Mouse (Mus musculus) leukemia stem cell, adult 10-12 weeks (primary cell): ENCODE measurements around the gene Hils1. TPM values are rescaled to one million over a fixed set of nuclear protein-coding genes. Genes with fewer than 3 reads are reported as not detected.

Experiments used
- polyA plus RNA-seq: library from polyadenylated mRNA; stranded (reverse); fragments of >175 nt; gene quantifications from 2 replicates; pipeline ENCODE4 v1.2.3, GENCODE M21; 2012; ENCODE audit warnings: low replicate concordance

Gene Hils1
- polyA plus RNA-seq = not detected in 2 replicates

DNA sequence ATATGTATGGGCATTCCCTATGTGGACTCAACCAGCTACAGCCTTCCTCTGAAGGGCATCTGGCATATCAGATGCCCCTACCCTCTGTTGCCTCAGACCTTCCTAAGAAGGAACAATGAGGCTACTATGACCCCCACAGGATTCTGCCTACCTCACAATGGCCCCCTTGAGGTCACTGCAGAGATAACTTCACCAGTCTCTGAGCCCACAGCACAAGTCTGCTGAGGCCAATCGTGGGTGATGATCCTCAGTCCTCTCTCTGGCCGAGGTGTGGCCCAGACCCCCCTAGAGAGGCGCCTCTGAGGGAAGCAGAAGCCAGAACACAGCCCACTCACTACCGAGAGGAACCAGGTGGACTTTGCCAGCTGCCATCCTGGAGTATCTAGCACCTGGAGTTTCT lies at the start of gene Hils1:
Gene Hils1, plus strand, starts transcription at position 175 of the 400 bp plus-strand sequence.

DNA sequence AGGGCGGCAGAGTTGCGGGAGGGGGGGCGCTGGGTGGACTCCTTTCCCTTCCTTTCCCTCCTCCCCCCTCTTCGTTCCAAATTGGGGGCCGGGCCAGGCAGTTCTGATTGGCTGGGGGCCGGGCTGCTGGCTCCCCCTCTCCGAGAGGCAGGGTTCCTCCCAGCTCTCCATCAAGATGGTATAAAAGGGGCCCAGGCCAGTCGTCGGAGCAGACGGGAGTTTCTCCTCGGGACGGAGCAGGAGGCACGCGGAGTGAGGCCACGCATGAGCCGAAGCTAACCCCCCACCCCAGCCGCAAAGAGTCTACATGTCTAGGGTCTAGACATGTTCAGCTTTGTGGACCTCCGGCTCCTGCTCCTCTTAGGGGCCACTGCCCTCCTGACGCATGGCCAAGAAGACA lies 31.3 kb upstream of the Hils1 start, which contains the start of gene Col1a1:
Gene Col1a1, plus strand, starts transcription at position 180 of the 400 bp plus-strand sequence.

DNA sequence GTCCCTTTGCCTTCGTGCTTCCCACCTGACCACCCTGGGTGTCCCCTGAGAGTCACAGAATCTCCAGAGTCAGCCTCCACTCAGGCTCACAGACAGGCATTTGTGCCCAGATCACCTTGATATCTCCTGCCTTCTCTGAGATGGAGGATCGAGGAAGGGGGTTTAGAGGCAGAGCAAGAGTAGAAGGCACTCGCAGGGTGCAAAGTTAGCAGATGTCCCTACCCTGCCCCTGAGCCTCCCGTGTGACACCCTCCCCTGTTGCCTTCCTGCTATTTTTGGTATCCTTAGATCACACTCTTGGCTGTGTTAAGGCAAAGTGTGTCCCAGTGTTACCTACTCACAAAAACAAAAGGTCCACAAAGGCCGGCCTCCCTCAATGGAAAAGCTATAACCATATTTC lies 8.8 kb downstream of the Hils1 start, which contains the start of gene Sgca:
Gene Sgca, minus strand, starts transcription at position 129 of the 400 bp plus-strand sequence.

DNA sequence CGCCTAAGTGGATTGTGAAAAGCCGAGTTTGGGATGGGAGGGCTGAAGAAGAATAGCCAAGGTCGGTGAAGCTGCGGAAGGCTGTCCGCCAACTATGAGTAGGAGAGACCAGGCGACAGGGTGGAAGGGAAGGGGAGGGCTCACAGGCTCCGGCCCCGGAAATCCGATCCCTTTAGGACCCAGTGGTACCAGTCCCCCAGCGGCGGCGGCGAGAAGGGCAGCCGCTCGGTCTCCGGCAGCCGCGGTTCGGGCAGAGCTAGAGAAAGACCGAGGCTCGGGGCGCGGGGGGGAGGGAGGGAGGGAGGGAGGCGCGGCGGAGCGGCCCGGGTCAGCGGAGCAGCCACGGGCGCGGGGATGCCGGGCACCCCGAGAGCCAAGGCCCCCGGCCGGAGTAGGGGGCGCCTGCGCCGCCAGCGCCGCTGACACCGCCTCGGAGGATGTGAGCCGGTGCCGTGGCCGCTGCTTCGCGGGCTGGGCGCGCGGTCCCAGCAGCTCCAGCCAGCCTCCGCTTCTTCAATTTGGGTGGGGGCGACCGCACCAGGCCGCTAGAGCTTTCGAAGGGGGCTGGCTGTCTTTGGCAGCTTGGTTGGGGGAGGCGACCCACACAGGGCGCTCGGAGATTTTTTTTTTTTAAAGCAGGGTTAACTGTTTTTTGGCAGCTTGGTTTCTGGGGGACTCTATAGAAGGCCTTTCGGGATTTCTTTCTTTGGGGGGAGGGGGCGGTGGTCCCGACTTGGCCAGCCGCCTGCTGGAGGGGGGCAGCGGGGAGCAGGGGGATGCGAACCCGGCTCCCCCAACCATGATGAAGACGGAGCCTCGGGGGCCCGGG lies 23.6 kb downstream of the Hils1 start, which contains the start of gene Ppp1r9b:
Gene Ppp1r9b, plus strand, starts transcription at position 287 of the 829 bp plus-strand sequence.

DNA sequence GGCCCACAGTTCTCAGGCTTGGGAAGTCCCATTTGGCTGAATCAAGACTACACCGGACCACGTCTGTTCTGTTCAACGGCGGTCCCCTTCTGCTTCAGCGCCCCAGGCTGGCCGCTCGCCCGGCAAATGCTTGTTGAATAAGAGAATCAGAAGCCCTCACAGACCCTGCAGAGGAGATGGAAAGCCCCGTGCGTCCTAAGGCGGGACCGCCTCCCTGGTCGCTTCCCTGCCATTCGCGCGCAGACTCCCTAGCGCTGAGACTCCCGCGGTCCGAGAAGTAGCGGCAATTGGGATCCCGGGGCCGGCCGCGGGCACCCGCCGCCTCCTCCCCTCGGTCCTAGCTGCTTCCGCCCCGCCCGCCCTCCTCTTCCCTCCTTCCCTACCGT lies 42.2 kb downstream of the Hils1 start, which contains the start of gene Samd14:
Gene Samd14, plus strand, starts transcription at position 251 of the 386 bp plus-strand sequence.

Other genes with a start within 250 kb of the Hils1 start
- gene Cdc34b, start 225.8 kb upstream of the Hils1 start, polyA plus RNA-seq = not detected in 2 replicates
- gene Tmem92, start 184.9 kb upstream of the Hils1 start, polyA plus RNA-seq = not detected in 2 replicates
- 2.9 and 4.8 TPM in 2 replicates for gene Col1a1, start 31.4 kb upstream of the Hils1 start, polyA plus RNA-seq
- gene Sgca, start 8.7 kb downstream of the Hils1 start, polyA plus RNA-seq = not detected in 2 replicates
- 486 and 536 TPM in 2 replicates for gene Ppp1r9b, start 23.4 kb downstream of the Hils1 start, polyA plus RNA-seq
- 609 and 778 TPM in 2 replicates for gene Samd14, start 42.3 kb downstream of the Hils1 start, polyA plus RNA-seq
- gene Pdk2, start 73.8 kb downstream of the Hils1 start, polyA plus RNA-seq = 6.0 and 7.6 TPM in 2 replicates
- 1.3 and 1.8 TPM in 2 replicates for gene Itga3, start 109.2 kb downstream of the Hils1 start, polyA plus RNA-seq
- gene Dlx3, start 152.5 kb downstream of the Hils1 start, polyA plus RNA-seq = not detected in 2 replicates
- gene Dlx4, start 178.7 kb downstream of the Hils1 start, polyA plus RNA-seq = 0.07 TPM in 1 of 2 replicates, not detected in the other